Mouse (Mus musculus): ENCODE data around the gene Pdzd8. TPM values are rescaled to one million over a fixed set of nuclear protein-coding genes. Genes with fewer than 3 reads are reported as not detected.

Gene Pdzd8
- polyA plus RNA-seq, 1 experiment from 2014 or later = 10.4 TPM

DNA sequence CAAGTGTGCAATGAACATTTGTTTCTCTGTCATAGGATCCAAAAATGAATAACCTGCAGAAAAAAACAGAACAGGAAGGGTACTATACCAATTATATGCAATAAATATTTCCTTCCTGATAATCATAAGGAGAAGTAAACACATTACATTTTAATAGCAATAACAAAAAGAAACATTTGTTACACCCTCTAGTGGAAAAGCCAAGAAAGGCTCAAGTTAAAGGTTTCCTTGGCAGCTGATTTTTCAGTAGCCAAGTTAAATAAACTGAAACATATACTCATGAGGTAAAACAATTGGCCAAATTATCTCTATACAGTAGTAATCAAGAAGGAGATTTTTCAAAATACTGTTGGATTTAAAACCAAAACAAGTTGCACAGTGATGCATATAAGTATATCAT, 30.3 kb downstream of the Pdzd8 start:
- H3K9me3 ChIP-seq = no peaks in the 10 kb centered on the region
- no peak overlapping the region for H3K4me3 ChIP-seq
- H3K4me1 ChIP-seq (replicated peaks) = no peaks in the 10 kb centered on the region
- H3K27ac ChIP-seq = no peak overlapping the region
- 0 out of 2 replicates have a peak, but pooled peaks cover 3% of the 10 kb centered on the region for H3K36me3 ChIP-seq
- H3K9ac ChIP-seq = no peak overlapping the region
- ATAC-seq (ENCODE audit: low FRiP score) = no peak
- no peak overlapping the region for H3K4me2 ChIP-seq
- H3K27me3 ChIP-seq = no peaks in the 10 kb centered on the region

DNA sequence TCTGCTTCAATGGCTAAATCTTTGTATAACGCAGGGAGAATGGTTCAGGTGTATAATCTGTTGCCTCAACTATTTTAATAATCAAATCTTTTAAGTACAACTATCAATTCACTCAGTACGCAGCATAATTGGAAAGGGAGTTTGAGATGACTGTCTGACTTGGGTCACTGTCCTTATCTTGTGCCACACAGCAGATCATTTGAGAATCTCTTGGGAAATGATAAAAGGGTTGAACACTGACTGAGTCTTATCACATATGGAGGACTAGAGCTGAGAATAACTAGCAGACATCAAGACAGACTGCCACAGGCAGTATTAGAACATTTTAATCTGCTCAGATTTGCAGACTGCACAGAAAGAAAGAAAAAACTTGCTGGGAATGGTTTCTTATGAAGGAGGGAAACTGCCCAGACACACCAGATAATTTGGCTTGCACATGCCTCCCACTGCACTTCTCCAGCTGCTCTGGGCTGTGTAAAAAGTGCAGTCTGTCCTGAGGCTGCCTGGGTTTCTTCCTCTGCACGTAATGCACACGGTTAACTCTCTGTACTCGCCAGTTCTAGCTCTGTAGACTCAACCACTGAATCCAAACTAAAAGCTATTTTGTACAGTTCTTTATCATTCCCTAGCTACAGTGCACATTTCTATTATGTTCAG, 53.3 kb downstream of the Pdzd8 start:
- no peak for ATAC-seq (ENCODE audit: low FRiP score)
- Histone ChIP-seq H3K27ac (no peak overlapping the region), H3K9ac (no peak overlapping the region), H3K36me3 (0 out of 2 replicates have a peak, but pooled peaks cover 3% of the 10 kb centered on the region), H3K27me3 (no peaks in the 10 kb centered on the region), H3K9me3 (no peaks in the 10 kb centered on the region), H3K4me3 (no peak overlapping the region), H3K4me2 (no peak overlapping the region), H3K4me1 (replicated peaks) (no peaks in the 10 kb centered on the region)
- WGBS = 94% methylated on average over 5 of the region's 5 CpGs

DNA sequence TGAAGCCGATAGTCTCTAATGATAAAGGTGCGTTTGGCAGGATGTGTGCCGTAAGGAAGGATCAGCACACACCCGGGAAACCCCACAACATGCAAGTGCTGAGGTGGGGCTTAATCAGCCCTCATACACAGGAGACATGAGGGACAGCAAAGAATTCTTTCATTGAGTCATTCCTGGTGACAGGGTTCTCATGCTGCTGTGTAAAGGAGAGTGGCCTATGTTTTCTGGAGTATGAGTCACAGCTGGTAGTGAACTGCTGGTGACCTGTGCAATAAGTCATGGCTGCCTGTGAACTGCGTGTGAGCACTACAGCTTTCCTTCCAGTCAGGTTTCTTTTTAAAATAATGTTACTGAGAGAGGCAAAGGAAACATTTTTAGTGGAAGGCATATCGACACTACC, 55.8 kb downstream of the Pdzd8 start:
- Histone ChIP-seq H3K27me3 (no peaks in the 10 kb centered on the region), H3K4me2 (no peak overlapping the region), H3K9me3 (no peaks in the 10 kb centered on the region), H3K27ac (peak overlapping the region; percentile 23; the same call in 1 of the 2 replicates), H3K9ac (no peak overlapping the region), H3K4me1 (replicated peaks) (no peaks in the 10 kb centered on the region), H3K4me3 (no peak overlapping the region), H3K36me3 (no peaks in the 10 kb centered on the region; the same call in 1 of the 2 replicates)
- 87% methylated on average over 6 of the region's 6 CpGs for WGBS
- no peak for ATAC-seq (ENCODE audit: low FRiP score)

GRCm38 (mm10) chr19:59289042-59289441, 56.5 kb downstream of the Pdzd8 start:
- no peak overlapping the region for H3K4me3 ChIP-seq
- no peak for ATAC-seq (ENCODE audit: low FRiP score)
- H3K9ac ChIP-seq = no peak overlapping the region
- no peaks in the 10 kb centered on the region; the same call in 1 of the 2 replicates for H3K36me3 ChIP-seq
- no peaks in the 10 kb centered on the region for H3K4me1 ChIP-seq (replicated peaks)
- no peak overlapping the region for H3K4me2 ChIP-seq
- no peak overlapping the region for H3K27ac ChIP-seq
- no peaks in the 10 kb centered on the region for H3K9me3 ChIP-seq
- no peaks in the 10 kb centered on the region for H3K27me3 ChIP-seq

DNA sequence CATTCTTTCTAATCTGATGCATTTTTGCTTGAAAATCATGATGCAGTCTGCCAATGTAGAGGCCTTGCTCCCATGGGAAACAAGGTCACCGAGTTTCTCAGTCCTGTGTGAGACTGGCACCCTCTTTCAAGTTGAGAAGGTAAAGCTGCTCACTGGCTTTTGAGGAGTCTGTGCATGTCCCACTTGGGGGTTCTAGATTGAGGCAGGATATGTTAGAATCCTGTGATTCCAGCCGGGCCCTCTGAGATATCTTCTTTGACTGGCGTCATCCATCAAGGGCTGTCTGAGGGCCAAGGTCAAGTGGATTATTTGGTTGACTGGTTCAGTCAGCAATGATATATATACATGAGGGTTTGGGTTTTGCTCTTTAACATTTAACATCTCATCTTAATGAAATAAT, 63.6 kb downstream of the Pdzd8 start:
- Histone ChIP-seq H3K27me3 (no peaks in the 10 kb centered on the region), H3K9ac (no peak overlapping the region), H3K9me3 (no peaks in the 10 kb centered on the region), H3K4me2 (no peak overlapping the region), H3K36me3 (peaks cover 5% of the 10 kb centered on the region), H3K27ac (no peak overlapping the region), H3K4me1 (replicated peaks) (peaks cover 1% of the 10 kb centered on the region; the same call in 1 of the 2 replicates), H3K4me3 (no peak overlapping the region)
- 86% methylated on average over 3 of the region's 3 CpGs for WGBS
- ATAC-seq (ENCODE audit: low FRiP score) = no peak

DNA sequence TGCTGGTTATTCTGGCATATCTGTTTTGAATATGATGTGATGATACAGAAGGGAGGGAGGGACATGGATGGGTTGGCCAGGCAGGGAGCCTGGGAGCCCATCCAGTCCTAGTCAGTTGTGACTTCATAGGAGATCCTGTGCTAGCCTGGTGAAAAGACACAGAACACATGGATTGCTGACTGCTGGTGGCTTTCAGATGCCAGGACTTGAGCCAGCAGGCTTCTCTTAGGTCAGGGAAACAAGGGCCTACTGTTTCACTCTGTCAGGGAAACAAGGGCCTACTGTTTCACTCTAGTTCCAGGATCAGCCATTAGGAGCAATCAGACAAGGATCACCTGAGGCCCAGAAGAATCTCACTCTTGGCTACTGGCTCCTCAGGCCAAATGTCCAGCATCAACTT, 64.7 kb downstream of the Pdzd8 start:
- Histone ChIP-seq H3K27ac (no peak overlapping the region), H3K4me2 (no peak overlapping the region), H3K9ac (no peak overlapping the region), H3K4me1 (replicated peaks) (peaks cover 13% of the 10 kb centered on the region; the same call in 1 of the 2 replicates), H3K4me3 (no peak overlapping the region), H3K9me3 (no peaks in the 10 kb centered on the region), H3K36me3 (peaks cover 5% of the 10 kb centered on the region; the same call in 1 of the 2 replicates), H3K27me3 (no peaks in the 10 kb centered on the region)
- no peak for ATAC-seq (ENCODE audit: low FRiP score)

DNA sequence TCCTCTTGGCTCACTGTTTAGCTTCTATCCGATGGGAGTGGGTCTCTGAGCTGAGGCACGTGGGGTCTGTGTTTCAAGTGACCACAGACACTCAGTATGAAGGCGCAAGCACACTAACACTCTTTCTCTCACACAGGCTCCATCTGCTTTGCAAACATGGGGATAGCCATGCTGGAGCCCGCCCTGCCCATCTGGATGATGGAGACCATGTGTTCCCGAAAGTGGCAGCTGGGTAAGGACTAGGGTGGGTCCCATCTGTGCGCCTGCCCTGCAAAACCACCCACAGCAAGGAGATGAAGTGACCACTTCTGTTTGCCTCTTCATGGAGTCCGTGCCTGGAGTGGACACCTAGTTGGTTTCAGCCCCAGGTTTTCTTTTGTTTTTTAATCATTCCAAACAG, 69.2 kb downstream of the Pdzd8 start:
- no peaks in the 10 kb centered on the region for H3K9me3 ChIP-seq
- H3K36me3 ChIP-seq = peaks cover 5% of the 10 kb centered on the region; the same call in 1 of the 2 replicates
- no peak overlapping the region for H3K9ac ChIP-seq
- peaks cover 13% of the 10 kb centered on the region; the same call in 1 of the 2 replicates for H3K4me1 ChIP-seq (replicated peaks)
- no peak overlapping the region for H3K4me3 ChIP-seq
- WGBS = 74% methylated on average over 7 of the region's 7 CpGs
- H3K27me3 ChIP-seq = no peaks in the 10 kb centered on the region
- ATAC-seq (ENCODE audit: low FRiP score) = 0 out of 2 replicates have a peak, but pooled peaks have one; percentile 24
- H3K4me2 ChIP-seq = no peak overlapping the region
- no peak overlapping the region for H3K27ac ChIP-seq

DNA sequence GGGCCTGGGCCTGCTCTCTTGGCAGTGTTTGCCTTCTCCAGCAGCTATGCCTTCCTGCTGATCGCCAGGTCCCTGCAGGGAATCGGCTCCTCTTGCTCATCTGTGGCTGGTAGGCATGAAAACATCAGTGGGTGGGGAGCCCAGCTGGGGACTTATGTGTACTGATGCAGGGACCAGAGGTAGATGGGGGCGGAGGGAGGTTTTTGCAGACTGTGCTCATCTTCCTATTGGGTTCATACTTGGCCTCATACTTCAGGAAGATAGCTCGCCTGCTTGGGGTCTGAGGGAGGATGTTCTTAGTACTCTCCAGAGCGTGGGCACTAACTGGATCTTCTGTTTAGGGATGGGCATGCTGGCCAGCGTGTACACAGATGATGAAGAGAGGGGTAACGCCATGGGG, 72.4 kb downstream of the Pdzd8 start:
- no peak overlapping the region for H3K4me3 ChIP-seq
- H3K27ac ChIP-seq = no peak overlapping the region
- H3K4me1 ChIP-seq (replicated peaks) = peaks cover 17% of the 10 kb centered on the region; the same call in 1 of the 2 replicates
- H3K9ac ChIP-seq = no peak overlapping the region
- 86% methylated on average over 7 of the region's 7 CpGs for WGBS
- no peak for ATAC-seq (ENCODE audit: low FRiP score)
- H3K9me3 ChIP-seq = no peaks in the 10 kb centered on the region
- no peak overlapping the region for H3K4me2 ChIP-seq
- no peaks in the 10 kb centered on the region for H3K36me3 ChIP-seq
- H3K27me3 ChIP-seq = no peaks in the 10 kb centered on the region

DNA sequence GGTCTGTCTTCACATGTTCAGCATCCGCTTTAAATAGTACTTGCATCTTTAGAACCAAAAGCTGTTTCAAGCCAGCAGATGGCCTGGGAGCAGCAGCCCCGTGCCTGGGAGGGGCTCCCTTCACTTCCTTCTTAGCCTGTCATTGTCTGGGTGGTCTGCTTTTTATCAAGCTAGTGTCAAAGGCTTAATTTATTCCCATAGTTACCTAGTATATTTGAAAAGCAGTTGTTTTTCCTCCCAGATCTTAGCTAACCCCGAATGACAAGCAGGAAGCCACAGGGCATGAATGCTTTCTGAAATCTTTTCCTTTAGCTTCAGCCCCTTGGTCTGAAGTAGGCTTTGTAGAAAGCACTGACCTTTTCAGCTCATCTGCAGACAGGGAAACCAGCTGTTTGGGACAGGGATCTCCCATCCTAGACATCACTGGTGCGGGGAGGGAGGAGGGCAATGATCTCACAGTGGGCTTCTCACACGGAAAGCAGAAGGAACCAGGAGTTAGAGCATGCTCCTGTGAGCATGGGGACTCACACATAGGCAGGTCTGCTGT, 78.1 kb downstream of the Pdzd8 start:
- ATAC-seq (ENCODE audit: low FRiP score) = no peak
- no peak overlapping the region for H3K4me3 ChIP-seq
- peaks cover 27% of the 10 kb centered on the region for H3K4me1 ChIP-seq (replicated peaks)
- peaks cover 11% of the 10 kb centered on the region for H3K27me3 ChIP-seq
- 0 out of 2 replicates have a peak overlapping the region, but pooled peaks have one; percentile 35 for H3K27ac ChIP-seq
- 0 out of 2 replicates have a peak overlapping the region, but pooled peaks have one; percentile 15 for H3K9ac ChIP-seq
- H3K36me3 ChIP-seq = no peaks in the 10 kb centered on the region
- no peak overlapping the region for H3K4me2 ChIP-seq
- WGBS = 9% methylated on average over 5 of the region's 5 CpGs
- H3K9me3 ChIP-seq = no peaks in the 10 kb centered on the region

- Histone ChIP-seq H3K4me3 (no peak overlapping the region), H3K9ac (no peak overlapping the region), H3K4me1 (replicated peaks) (peaks cover 35% of the 10 kb centered on the region), H3K27me3 (peaks cover 26% of the 10 kb centered on the region), H3K27ac (no peak overlapping the region), H3K4me2 (no peak overlapping the region), H3K36me3 (no peaks in the 10 kb centered on the region), H3K9me3 (no peaks in the 10 kb centered on the region)
- ATAC-seq (ENCODE audit: low FRiP score) = no peak
- WGBS = 55% methylated on average over 6 of the region's 6 CpGs
Observed at GRCm38 (mm10) chr19:59265907-59266306, 79.7 kb downstream of the Pdzd8 start.

DNA sequence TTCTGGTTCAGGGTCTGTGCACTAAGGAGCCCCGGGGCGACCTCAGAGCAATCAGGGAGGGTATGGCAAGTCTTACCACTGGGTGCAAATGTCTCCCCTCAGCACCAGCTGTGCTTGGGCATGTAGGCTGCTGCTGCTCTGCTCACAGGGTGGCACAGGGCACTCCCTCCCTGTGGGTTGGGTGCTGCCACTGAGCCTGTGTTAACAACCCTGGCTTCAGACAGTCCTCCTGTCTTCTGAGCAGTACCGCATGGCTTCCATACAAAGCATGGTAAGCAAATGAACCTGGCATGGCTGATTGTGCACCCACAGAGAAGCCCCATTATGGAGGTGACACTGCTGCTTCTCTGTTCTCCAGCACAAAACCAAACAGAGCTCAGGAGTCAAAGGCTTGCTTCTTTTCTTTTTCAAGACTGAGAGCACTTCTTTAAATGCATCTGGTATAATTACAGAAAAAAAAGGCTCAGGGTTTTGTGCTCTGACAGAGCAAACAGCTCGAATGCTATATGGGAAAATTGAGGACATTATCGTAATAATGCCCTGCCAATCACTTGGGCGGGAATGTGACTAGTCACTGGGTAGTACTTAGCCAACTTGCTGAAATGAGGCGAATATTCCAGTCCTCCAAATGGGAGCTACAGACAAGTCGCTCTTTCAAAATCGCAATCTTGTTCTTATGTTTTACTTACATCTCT, 80.6 kb downstream of the Pdzd8 start:
- Histone ChIP-seq H3K27me3 (peaks cover 33% of the 10 kb centered on the region), H3K4me3 (no peak overlapping the region), H3K4me1 (replicated peaks) (peaks cover 43% of the 10 kb centered on the region), H3K36me3 (no peaks in the 10 kb centered on the region), H3K4me2 (no peak overlapping the region), H3K9ac (no peak overlapping the region), H3K27ac (no peak overlapping the region), H3K9me3 (no peaks in the 10 kb centered on the region)
- 55% methylated on average over 9 of the region's 9 CpGs for WGBS
- ATAC-seq (ENCODE audit: low FRiP score) = no peak

- no peak overlapping the region for H3K9ac ChIP-seq
- no peak overlapping the region for H3K4me2 ChIP-seq
- H3K36me3 ChIP-seq = no peaks in the 10 kb centered on the region
- peaks cover 38% of the 10 kb centered on the region for H3K27me3 ChIP-seq
- H3K4me3 ChIP-seq = no peak overlapping the region
- H3K27ac ChIP-seq = no peak overlapping the region
- WGBS = 91% methylated on average over 9 of the region's 9 CpGs
- peaks cover 38% of the 10 kb centered on the region for H3K4me1 ChIP-seq (replicated peaks)
- no peak for ATAC-seq (ENCODE audit: low FRiP score)
- H3K9me3 ChIP-seq = no peaks in the 10 kb centered on the region
Observed at GRCm38 (mm10) chr19:59263171-59263570, 82.4 kb downstream of the Pdzd8 start.
